Mouse (Mus musculus): ENCODE data around the gene Atad3a.
A peak's percentile ranks its signal among the peaks of the same experiment; 100 is the strongest.
"Not testable (repeated sequence)": the region's sequence is repeated elsewhere in the genome, so short reads cannot be mapped to it uniquely, and the experiment has no call there.

The Atad3a gene

DNA sequence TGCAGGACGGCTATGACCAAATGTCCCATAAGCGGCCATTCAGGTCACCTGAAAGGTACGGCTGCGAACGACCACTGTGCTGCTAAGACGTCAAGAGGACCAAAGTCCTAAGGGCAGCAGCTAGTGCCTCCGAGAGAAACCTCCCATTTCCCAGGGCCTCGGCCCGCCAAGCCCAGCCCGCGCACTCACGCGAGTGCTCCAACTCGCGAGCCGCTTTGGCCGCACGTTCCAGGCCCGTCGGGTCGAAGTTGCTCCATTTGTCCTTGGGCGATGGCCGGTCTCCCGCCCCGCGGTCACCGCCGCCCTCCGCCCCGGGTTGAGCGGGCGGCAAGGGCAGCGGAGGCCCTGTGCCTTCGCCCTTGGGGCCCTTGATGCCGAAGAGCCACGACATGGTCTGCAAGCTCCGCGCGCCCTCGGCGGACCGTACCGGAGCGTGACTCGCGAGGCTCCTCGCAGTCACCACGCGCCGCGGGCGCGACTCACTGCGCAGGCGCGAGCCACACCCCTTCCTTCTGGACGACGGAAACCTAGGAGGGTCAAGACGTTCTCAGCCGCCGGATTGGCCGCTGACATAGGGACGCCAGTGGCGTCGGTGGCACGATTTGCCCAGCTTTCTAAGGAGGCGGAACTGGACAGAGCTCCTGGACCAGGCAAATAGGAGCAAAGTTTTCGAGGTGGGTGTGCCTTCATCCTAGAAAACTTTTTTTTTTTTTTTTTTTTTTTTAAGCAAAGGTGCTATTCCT is at the start of gene Atad3a:
Atad3a (minus strand) TSS at position 481 of the 743 bp plus-strand sequence.
- DNase-seq (ENCODE audit: low read depth, low spot score), result peak; percentile 89

DNA sequence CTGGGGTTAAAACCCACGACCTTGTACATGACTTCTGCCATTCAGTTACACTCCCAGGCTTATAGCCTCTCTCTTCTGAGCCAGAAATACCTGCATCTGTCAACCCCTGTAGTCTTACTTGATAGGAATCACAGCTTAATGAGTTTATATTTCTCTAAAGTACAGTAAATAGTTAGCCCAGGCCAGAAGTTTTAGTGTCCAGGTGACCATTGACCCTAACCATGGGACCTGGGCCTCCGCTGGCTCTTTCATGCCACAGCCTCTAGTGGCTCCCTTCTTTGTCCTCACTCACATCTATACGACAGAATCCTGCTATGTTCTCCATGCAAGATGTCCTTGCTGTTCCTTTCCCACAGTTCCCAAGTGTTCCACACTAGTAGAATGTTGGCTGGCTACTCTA is 46.9 kb upstream of the Atad3a start:
- DNase-seq (ENCODE audit: low read depth, low spot score), result no peak

DNA sequence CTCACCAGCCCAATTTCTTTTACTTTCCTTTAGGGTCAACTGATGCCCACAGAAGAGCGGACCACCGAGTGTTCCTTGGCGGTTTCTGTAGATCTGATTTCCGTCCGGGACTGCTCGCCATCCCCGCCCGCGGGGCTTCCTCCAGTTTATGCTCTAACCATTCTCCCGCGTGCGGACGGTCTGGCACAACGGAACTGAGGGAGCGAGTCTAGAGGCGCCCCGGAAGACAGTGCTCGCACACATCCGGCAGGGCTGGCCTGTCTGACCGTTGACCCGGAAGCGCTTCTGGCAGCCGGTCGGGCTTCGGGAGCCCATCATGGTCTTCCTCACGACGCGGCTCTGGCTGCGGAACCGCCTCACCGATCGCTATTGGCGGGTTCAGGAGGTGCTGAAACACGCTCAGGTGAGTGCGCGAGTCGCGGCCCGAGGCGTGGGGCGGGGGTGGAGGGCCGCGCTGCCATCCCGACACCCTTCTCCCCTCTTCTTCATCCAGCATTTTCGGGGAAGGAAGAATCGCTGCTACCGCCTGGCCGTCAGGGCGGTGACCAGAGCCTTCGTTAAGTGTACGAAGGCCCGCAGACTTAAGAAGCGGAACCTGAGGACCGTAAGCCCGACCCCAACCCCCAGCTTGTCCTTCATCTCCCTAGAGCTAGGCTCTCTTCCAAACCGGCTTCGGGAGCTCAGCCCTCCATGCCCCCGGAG is 42.6 kb upstream of the Atad3a start:
- peak; percentile 84 for DNase-seq (ENCODE audit: low read depth, low spot score)

DNA sequence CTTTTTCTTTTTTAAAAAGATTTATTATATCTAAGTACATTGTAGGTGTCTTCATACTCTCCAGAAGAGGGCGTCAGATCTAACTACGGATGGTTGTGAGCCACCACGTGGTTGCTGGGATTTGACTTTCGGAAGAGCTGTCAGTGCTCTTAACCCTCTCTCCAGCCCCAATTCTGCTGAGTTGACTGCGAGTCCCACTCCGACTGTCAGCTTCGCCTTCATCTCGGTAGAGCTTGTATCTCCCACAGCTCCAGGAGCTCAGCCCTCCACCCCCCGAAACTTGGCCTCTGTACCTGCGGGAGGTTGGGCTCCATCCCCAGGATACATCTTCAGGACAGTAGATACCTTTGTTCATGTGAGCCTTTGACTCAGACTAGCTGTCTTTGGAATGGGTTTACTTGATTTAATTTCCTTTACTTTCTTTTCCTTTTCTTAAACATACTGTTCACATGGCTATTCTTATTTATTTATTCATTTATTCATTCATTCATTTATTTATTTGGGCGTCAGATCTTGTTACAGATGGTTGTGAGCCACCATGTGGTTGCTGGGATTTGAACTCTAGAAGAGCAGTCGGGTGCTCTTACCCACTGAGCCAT is 41.9 kb upstream of the Atad3a start, which contains the start of gene Mrpl20:
Mrpl20 (plus strand) TSS at position 138 of the 599 bp plus-strand sequence.
- no peak for DNase-seq (ENCODE audit: low read depth, low spot score)

DNA sequence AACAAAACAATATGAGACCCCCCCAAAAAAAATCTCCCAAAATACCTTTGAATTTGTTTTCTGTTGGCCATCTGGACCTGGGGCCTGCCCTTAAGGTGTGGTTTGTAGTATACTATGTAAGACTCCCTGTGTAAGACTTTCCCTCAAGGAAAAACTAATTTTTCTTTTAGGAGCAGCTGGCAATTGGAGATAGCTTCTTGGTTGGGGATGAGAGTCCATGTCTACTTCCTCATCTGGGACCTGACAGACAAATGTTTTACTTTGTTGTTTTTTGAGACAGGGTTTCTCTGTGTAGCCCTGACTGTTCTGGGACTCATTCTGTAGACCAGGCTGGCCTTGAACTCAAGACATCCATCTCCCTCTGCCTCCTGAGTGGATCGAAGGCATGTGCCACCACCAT is 41.2 kb upstream of the Atad3a start:
- DNase-seq (ENCODE audit: low read depth, low spot score), result no peak

DNA sequence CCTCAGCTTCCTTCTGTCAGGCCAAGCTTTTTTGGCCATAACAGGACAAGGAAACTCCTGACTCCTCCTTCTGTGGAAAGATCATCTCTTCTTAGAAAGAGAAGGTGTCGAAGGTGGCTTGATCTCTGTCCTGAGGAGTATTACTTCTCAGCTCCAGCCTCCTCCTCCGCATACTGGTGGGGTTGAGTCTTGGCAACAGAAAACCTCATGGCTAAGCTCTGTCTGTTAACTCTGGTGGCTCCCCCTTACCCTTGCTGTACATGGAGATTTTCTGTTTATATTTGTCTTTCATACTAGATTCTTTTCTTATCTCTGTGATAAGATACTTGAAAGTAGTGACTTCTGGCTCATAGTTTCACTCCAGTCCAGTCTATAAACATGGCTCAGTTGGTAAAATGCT is 32.8 kb upstream of the Atad3a start:
- DNase-seq (ENCODE audit: low read depth, low spot score), result no peak

DNA sequence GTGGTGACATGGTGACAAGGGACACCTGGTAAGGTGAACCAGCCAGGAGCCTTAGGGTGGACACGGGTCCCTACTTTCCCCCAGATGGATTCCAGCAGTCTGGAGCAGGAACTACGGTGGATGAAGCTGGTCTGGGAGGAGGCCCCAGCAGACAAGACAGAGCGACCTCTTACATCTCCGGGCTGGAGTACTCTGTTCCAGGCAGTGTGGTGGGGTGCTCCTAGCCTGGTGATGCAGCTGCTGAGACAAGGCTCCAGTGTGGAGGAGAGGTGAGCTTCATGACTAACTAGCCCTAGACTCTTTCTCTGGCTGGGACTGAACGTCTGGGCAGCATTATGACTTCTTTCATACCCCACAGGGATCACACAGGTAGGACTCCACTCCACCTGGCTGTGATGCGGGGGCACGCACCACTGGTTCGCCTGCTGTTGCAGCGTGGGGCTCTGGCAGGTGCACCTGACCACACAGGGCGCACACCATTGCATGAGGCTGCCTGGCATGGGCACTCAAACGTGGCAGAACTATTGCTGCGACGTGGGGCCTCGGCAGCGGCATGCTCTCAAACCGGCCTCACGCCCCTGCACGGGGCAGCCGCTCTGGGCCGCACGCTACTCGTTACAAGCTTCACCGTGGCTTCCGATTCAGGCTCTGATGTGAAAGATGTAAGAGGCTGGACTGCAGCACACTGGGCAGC is 30.5 kb upstream of the Atad3a start:
- DNase-seq (ENCODE audit: low read depth, low spot score), result no peak

DNA sequence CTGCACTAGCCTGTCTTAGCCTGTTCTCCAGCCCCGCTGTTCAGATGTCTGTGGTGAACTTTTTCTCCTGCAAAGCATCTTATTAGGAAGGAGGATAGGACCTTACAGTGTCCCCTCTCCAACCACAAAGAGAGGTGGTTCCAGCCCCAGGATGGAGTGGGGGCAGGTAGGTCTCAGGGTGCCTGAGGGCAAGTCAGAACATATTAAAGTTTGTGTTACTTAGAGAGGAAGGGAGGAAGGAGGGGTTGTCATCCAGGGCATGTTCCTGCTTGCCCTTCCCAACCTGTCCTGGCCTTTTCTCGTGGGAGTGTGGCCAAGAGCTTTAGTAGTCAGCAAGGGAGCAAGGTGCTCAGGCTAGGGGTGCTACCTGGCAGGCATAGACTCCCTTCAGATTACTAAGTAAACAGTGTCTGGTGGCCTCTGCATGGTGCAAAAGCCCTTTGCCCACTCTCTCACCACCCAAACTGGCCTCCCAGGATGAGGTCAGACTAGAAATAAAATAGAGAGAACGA is 29.8 kb upstream of the Atad3a start:
- DNase-seq (ENCODE audit: low read depth, low spot score), result no peak

DNA sequence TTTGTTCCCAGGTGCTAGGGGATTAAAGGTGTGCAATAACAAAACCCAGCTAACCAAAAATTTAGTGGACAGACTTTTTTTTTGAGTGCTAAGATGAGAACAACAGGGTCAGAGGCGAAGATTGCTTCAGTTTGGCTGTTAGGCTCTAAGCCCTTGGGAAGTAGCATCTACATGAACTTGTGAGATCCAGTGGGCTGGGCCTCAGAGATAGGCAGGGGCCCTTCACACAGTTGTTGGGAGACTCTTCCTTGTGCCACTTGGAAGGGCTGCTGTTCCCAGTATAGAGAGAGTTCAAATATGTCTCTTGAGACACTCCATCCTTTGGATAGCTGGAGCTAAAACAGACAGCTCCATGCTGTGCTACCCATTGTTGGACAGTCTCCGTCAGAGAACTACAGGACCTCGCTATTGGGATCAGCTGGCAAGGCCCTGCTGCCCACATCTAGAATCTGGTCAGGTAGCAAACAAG is 29.2 kb upstream of the Atad3a start, which contains the start of gene Ankrd65:
Ankrd65 (plus strand) TSS at position 419 of the 469 bp plus-strand sequence.
- no peak for DNase-seq (ENCODE audit: low read depth, low spot score)

DNA sequence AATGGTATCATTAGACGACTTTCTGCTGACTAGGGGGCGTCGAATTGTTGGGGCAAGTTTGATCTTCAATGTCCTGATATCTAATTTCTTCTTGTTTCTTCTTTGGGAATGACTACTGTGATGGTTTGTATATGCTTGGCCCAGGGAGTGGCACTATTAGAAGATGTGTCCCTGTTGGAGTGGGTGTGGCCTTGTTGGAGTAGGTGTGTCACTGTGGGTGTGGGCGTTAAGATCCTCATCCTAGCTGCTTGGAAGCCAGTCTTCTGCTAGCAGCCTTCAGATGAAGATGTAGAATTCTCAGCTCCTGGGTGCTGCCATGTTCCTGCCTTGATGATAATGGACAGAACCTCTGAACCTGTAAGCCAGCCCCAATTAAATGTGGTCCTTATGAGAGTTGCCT is 27.9 kb upstream of the Atad3a start:
- DNase-seq (ENCODE audit: low read depth, low spot score), result not testable (repeated sequence)

DNA sequence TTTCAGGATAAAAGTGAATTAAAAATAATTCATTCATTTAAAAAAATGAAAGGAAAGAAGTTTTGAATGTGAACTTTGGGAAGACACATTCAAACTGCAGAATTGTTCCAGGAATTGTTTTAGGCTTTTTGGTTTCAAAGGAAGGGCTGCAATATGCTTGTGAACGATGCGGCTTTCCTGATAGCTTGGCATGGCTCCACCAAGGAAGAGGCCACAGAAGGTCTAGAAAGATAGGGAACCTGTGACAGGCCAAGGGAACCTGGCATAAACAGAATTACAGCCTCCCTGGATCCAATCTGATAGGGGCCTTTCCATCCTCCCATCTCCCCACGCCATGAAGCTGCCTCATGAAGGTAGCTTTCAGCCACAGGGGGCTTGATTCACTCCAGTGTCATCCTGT is 27.4 kb upstream of the Atad3a start:
- DNase-seq (ENCODE audit: low read depth, low spot score), result no peak

DNA sequence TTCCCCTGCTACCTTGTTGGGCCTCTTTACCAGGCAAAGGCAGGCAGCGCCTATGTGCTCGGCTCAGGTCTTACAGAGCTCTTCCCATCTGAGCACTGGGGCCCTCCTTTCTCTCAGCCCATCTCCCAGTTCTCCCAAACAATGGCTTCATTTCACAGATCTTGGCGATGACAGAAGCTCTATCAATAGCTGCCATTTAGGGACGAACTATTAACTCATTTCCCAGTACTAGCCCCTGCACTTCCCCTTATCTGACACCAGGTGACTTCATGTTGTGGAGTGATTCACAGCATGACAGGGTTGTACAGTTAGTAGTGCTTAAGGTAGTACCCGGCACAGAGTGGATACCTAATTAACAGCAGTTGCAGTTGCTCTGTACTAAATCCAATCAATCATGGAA is 24.9 kb upstream of the Atad3a start, which contains the start of gene Tmem88b:
Tmem88b (minus strand) TSS at position 56 of the 400 bp plus-strand sequence.
- DNase-seq (ENCODE audit: low read depth, low spot score), result no peak

DNA sequence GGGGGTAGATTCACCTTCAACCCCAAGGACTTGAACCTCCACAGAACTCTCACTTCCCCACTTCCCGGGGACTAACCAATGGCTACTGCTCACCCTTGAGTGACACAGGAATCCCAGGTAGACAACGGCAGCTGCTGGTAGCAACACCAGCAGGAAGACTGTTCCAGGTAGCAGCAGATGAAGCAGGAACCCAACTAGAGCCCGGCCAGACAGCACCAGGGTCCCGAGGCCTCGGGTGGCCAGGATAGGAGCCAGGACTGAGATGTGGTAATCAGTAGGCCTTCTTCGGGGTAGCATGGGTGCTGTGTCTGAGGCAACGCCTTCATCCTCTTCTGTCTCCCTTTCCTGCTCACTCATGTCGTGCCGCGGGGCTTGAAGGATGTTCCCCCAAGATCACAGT is 24.4 kb upstream of the Atad3a start:
- no peak for DNase-seq (ENCODE audit: low read depth, low spot score)

DNA sequence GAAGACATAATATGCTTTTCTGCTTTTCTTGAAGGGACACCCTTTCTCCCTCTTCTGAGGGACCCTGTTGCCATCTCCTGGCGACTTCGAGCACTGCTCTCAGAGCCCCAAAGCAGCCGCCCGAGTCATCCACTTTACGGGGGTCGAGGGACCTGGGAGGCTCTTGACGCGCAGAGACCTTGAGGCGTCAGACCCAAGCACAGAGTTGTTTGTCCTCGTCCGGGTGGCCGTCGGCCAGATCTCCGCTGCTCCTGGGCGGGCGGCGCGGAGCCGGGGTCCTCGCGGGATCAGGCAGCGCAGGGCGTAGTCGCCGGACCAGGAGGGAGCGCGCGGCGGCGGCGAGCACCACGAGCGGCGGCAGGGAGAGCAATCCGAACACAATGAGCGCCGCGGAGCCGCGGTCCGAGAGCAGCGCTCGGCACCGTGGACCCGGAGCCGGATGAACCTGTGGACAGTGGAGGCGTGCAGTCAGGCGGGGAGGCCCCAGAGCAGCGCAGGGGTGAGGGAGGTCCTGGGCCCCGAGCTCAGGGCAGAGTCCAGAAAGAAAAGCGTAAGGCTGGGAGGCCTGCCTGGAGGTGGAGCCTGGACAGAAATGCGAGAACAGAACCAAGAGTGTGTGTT is 23.3 kb upstream of the Atad3a start:
- DNase-seq (ENCODE audit: low read depth, low spot score), result peak; percentile 72

DNA sequence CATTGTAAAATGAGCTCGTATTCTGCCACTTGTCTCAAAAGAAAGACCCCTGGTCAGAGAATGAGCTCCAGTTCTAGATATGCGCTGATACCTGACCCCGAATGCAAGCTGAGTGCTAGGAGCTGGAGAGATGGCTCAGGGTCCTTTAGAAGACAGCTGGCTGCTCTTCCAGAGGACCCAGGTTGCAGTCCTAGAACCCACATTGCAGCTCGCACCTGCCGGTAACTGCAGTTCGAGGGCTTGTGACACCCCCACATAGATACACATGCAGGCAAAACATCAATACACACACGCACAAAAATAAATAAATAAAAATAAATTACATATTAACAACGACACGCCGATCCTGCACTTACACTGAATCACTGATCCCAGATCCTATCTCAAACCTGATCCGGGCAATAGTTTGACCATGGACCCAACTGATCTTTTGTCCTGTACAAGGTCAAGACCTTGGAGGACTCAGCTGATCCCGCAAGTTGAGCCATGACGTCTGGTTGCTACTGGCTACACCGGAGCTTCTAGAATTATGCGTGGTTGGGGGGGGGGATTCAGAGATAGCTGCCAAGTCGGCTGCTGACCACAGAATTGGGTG is 22.7 kb upstream of the Atad3a start:
- no peak for DNase-seq (ENCODE audit: low read depth, low spot score)

DNA sequence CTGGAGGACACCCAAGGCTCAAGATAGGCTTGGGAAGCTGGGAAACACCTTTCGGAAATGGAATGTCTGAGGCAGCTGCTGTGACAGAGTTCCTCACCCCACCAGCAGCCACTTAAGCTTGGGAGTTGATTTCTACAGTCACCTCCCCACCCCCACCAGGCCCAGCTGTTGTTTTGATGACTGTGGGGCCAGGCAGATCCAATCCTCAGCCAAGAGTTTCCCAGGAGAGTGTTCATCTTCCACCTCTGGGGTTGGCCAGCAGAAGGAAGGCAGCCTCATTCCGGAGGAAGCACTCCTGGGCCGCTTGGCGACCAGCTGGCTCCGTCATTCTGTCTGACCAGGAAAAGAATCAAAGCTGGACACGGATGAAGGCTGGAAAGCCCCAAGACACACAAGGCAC is 20.0 kb upstream of the Atad3a start:
- no peak for DNase-seq (ENCODE audit: low read depth, low spot score)

DNA sequence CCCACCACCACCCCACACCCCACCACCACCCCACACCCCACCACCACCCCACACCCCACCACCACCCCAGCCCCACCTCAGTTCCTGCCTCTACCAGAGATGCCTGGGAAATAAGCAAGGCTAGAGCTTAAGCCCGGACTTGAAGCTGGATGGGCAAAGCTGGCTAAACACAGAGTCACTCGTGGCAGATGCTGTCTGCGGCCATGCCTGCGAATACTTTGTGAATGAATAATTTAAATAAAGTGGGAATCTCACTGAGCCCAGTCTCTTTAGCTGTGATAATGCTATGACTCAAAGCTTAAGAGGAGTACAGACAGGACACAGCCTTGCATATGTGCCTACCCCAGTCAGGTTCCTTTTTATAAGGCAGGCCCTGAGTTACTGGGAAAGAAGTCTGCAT is 18.6 kb upstream of the Atad3a start:
- no peak for DNase-seq (ENCODE audit: low read depth, low spot score)

DNA sequence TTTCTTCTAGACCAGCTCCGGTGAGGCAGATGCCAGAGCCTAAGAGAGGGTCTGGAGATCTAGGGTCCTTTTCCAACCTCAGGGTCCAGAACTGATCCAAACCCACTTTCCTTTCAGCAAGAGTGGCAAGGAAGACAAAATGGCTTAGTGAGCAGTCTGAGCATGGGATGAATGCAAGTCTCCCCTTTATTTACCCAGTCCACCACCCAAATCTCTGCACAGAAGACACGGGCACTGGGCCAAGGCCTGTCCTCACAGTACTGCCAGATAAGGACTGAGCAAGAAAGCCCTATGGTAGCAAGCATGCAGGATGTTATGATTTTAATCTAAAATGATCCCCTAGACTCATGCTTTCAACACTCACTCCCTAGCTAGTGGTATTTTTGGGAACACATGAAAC is 16.9 kb upstream of the Atad3a start:
- DNase-seq (ENCODE audit: low read depth, low spot score), result no peak

DNA sequence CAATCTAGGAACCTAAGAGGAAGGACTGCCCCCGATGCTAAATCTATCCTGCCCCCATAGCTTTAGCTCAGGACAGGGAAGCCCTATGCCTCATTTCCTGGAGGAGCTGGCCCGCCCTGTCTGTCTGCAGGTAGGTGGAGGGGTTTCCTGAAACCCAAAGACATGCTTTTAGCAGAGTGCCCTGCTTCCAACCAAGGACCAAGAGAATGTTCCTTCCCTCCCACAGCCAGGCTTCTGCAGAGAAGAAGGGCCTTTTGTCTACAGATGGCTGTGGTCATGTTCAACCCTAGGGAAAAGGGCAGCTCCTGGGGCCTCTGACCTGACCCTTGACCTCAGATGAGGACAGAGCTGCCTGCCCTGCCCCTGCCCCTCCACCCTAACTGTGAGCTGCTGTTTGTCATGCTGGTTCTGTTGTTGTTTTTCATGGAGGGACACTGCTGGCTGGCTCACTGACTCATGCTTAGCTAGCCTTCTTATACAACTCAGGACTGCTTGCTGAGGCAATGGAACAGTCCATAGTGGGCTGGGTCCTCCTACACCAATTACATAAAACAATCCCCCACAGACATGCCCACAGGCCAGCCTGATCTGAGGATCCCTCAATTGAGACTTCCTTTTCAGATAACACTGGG is 15.9 kb upstream of the Atad3a start:
- no peak for DNase-seq (ENCODE audit: low read depth, low spot score)

DNA sequence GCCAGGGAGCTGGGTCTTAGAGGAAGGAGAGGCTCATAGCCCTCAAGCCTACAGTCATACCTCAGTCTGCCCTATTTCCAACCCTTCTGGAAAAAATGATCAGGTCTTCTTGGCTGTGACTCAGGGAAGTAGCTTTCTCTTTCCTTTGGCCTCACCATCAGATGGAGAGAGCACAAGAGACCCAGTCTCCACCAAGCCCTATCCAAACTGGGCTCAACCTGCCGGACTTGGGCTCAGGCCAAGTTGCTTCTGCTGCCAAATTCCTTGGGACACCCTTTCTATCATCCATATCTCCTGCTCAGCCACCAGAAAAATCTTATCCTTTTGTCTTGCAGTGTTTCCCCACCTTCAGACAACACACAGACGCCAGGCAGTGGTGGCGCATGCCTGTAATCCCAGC is 15.0 kb upstream of the Atad3a start:
- DNase-seq (ENCODE audit: low read depth, low spot score), result no peak

Data from brain, embryonic 18.5 days (tissue).